Mouse (Mus musculus) lung, embryonic 14.5 days (tissue): Measurements from ENCODE around the gene Mydgf. TPM values are rescaled to one million over a fixed set of nuclear protein-coding genes. Genes with fewer than 3 reads are reported as not detected.
A peak's percentile ranks its signal among the peaks of the same experiment; 100 is the strongest.

Source experiments
- ATAC-seq: fragments of 200-750 bp; cut with Nextera tagmentation; 2 replicates; pipeline ENCODE4 v1.8.0; 2017; ENCODE audit warnings: mild to moderate bottlenecking, moderate TSS enrichment, moderate library complexity; ENCODE audit not compliant: insufficient read depth
- DNase-seq: peaks from one replicate; pipeline ENCODE4 v3.0.0-alpha.2; 2015
- H3K27ac ChIP-seq: fragments of 300-500 bp; sonication (generic); 2 replicates; pipeline ENCODE4 v1.5.1; 2014; ENCODE audit warnings: low read depth, mild to moderate bottlenecking, moderate library complexity
- H3K27me3 ChIP-seq: fragments of 300-500 bp; sonication (generic); 2 replicates; pipeline ENCODE4 v1.6.1; 2014; ENCODE audit warnings: low read length, control low read depth; ENCODE audit not compliant: insufficient read depth
- H3K36me3 ChIP-seq: fragments of 300-500 bp; sonication (generic); 2 replicates; pipeline ENCODE4 v1.6.1; 2014; ENCODE audit warnings: control low read depth; ENCODE audit not compliant: insufficient read depth
- H3K4me1 ChIP-seq: fragments of 300-500 bp; sonication (generic); 2 replicates; pipeline ENCODE4 v1.6.1; 2014; ENCODE audit warnings: antibody characterized with exemption, control low read depth; ENCODE audit not compliant: insufficient read depth
- H3K4me2 ChIP-seq: fragments of 300-500 bp; sonication (generic); 2 replicates; pipeline ENCODE4 v1.6.1; 2014; ENCODE audit warnings: mild to moderate bottlenecking
- H3K4me3 ChIP-seq: fragments of 300-500 bp; sonication (generic); 2 replicates; pipeline ENCODE4 v1.5.1; 2014; ENCODE audit warnings: low read depth, low read length
- H3K9ac ChIP-seq: fragments of 300-500 bp; sonication (generic); 2 replicates; pipeline ENCODE4 v1.6.1; 2014
- H3K9me3 ChIP-seq: fragments of 300-500 bp; sonication (generic); 2 replicates; pipeline ENCODE4 v1.6.1; 2016; ENCODE audit warnings: low read depth, low read length, control low read depth
- CTCF ChIP-seq: IDR thresholded peaks from 2 replicates; pipeline ENCODE4 v1.5.1; 2016; ENCODE audit warnings: antibody characterized with exemption, low read depth
- WGBS: fragments of 180-500 bp; shearing (Covaris S2); extraction: QIAGEN DNeasy Blood & Tissue Kit; methylation state at CpG from one replicate; pipeline ENCODE4 v1.1.7; 2014; 5-methylcytosine and 5-hydroxymethylcytosine counted together
- polyA plus RNA-seq: library from polyadenylated mRNA; unstranded; fragments of >200 nt; fragmentation: Nextera tagmentation; extraction: Ambion mirVana; gene quantifications from 2 replicates; pipeline ENCODE4 v1.2.1, GENCODE M21; 2014

The Mydgf gene
- polyA plus RNA-seq, 1 experiment from 2014 or later = 95.3 TPM

- Histone ChIP-seq H3K4me2 (no peak overlapping the region), H3K27me3 (no peaks in the 10 kb centered on the region), H3K36me3 (peaks cover 94% of the 10 kb centered on the region), H3K4me1 (no peaks in the 10 kb centered on the region), H3K27ac (no peak overlapping the region), H3K9me3 (no peaks in the 10 kb centered on the region), H3K9ac (no peak overlapping the region), H3K4me3 (no peak overlapping the region)
- TF ChIP-seq CTCF = no peak
- ATAC-seq (no peak), DNase-seq (no peak)
- 75% methylated on average over 6 of the region's 6 CpGs for WGBS
Measured at GRCm38 (mm10) chr17:56206986-56207674, 23.4 kb upstream of the Mydgf start.

GRCm38 (mm10) chr17:56206276-56206884 lies 22.7 kb upstream of the Mydgf start:
- Histone ChIP-seq H3K4me1 (no peaks in the 10 kb centered on the region), H3K27me3 (no peaks in the 10 kb centered on the region), H3K9me3 (no peaks in the 10 kb centered on the region), H3K9ac (no peak overlapping the region), H3K27ac (no peak overlapping the region), H3K36me3 (peaks cover 95% of the 10 kb centered on the region), H3K4me3 (no peak overlapping the region), H3K4me2 (no peak overlapping the region)
- no peak for TF ChIP-seq CTCF
- 68% methylated on average over 10 of the region's 10 CpGs for WGBS
- ATAC-seq = peak; percentile 66; the same call in 1 of the 2 replicates
- peak; percentile 61 for DNase-seq

- Histone ChIP-seq H3K36me3 (peaks cover 86% of the 10 kb centered on the region), H3K4me3 (no peak overlapping the region), H3K9ac (no peak overlapping the region), H3K27me3 (no peaks in the 10 kb centered on the region), H3K4me2 (no peak overlapping the region), H3K9me3 (no peaks in the 10 kb centered on the region), H3K4me1 (no peaks in the 10 kb centered on the region), H3K27ac (no peak overlapping the region)
- TF ChIP-seq CTCF = peak; percentile 27; the same call in 1 of the 2 replicates
- no peak for ATAC-seq
- DNase-seq = no peak
- 60% methylated on average over 3 of the region's 3 CpGs for WGBS
Measured at GRCm38 (mm10) chr17:56203729-56204128, 20.0 kb upstream of the Mydgf start.

GRCm38 (mm10) chr17:56202476-56202875 lies 18.8 kb upstream of the Mydgf start:
- 88% methylated on average over 8 of the region's 8 CpGs for WGBS
- H3K4me2 ChIP-seq = no peak overlapping the region
- H3K27me3 ChIP-seq = no peaks in the 10 kb centered on the region
- peaks cover 86% of the 10 kb centered on the region for H3K36me3 ChIP-seq
- DNase-seq (no peak), ATAC-seq (no peak)
- H3K4me3 ChIP-seq = no peak overlapping the region
- TF ChIP-seq CTCF = no peak
- no peaks in the 10 kb centered on the region for H3K4me1 ChIP-seq
- H3K27ac ChIP-seq = no peak overlapping the region
- H3K9me3 ChIP-seq = no peaks in the 10 kb centered on the region
- no peak overlapping the region for H3K9ac ChIP-seq

GRCm38 (mm10) chr17:56201642-56202041 lies 17.9 kb upstream of the Mydgf start:
- H3K27ac ChIP-seq = no peak overlapping the region
- H3K36me3 ChIP-seq = peaks cover 86% of the 10 kb centered on the region
- no peaks in the 10 kb centered on the region for H3K9me3 ChIP-seq
- WGBS = 71% methylated on average over 3 of the region's 3 CpGs
- H3K9ac ChIP-seq = no peak overlapping the region
- no peak for DNase-seq
- no peak overlapping the region for H3K4me3 ChIP-seq
- ATAC-seq = no peak
- H3K27me3 ChIP-seq = no peaks in the 10 kb centered on the region
- no peak for TF ChIP-seq CTCF
- no peak overlapping the region for H3K4me2 ChIP-seq
- no peaks in the 10 kb centered on the region for H3K4me1 ChIP-seq

- no peak overlapping the region for H3K27ac ChIP-seq
- DNase-seq = no peak
- TF ChIP-seq CTCF = peak; percentile 48
- no peaks in the 10 kb centered on the region for H3K4me1 ChIP-seq
- H3K27me3 ChIP-seq = no peaks in the 10 kb centered on the region
- ATAC-seq = no peak
- no peak overlapping the region for H3K9ac ChIP-seq
- peaks cover 90% of the 10 kb centered on the region for H3K36me3 ChIP-seq
- no peaks in the 10 kb centered on the region for H3K9me3 ChIP-seq
- WGBS = 83% methylated on average over 9 of the region's 9 CpGs
- no peak overlapping the region for H3K4me3 ChIP-seq
- H3K4me2 ChIP-seq = no peak overlapping the region
Measured at GRCm38 (mm10) chr17:56200586-56200985, 16.9 kb upstream of the Mydgf start.

- Histone ChIP-seq H3K4me2 (no peak overlapping the region), H3K9me3 (no peaks in the 10 kb centered on the region), H3K27me3 (no peaks in the 10 kb centered on the region), H3K36me3 (peaks cover 86% of the 10 kb centered on the region), H3K4me1 (no peaks in the 10 kb centered on the region), H3K27ac (no peak overlapping the region), H3K4me3 (no peak overlapping the region), H3K9ac (no peak overlapping the region)
- ATAC-seq (no peak), DNase-seq (peak; percentile 27)
- 70% methylated on average over 2 of the region's 2 CpGs for WGBS
- TF ChIP-seq CTCF = peak; percentile 67
Measured at GRCm38 (mm10) chr17:56196860-56197259, 13.1 kb upstream of the Mydgf start.
